Mouse (Mus musculus): ENCODE measurements around the gene Sufu. TPM values are rescaled to one million over a fixed set of nuclear protein-coding genes. Genes with fewer than 3 reads are reported as not detected.

The Sufu gene
- polyA plus RNA-seq, 1 experiment from 2014 or later, result 20.5 TPM

DNA sequence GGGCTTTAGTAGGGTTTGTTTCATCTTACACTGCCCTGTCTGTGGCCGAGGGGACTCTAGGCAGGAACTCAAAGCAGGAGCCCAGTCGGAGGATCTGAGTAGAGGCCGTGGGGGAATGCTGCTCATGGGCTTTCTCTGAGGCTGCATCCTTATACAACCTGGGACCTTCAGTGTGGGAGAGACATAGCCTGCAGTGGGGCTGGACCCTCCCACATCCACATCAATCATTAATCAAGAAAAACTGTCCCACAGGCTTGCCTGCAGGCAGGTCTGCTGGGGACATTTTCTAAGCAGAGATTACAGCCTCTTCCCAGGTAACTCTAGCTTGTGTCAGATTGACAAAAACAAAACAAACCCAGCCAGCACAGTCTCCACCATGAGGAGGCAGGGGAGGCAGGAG lies 65.9 kb downstream of the Sufu start:
- no peak overlapping the region for H3K4me2 ChIP-seq (ENCODE audit: low read depth, low read length)
- ATAC-seq, result peak; percentile 53
- H3K27me3 ChIP-seq (replicated peaks; ENCODE audit: control insufficient read depth, insufficient read depth, low read length), result no peaks in the 10 kb centered on the region
- no peak overlapping the region for H3K9ac ChIP-seq (ENCODE audit: low read depth, low read length)
- H3K4me3 ChIP-seq (ENCODE audit: low read length), result no peak overlapping the region
- H3K9me3 ChIP-seq (ENCODE audit: control insufficient read depth, low read length), result no peaks in the 10 kb centered on the region
- 63% methylated on average over 3 of the region's 3 CpGs for WGBS
- H3K27ac ChIP-seq (ENCODE audit: low read length), result no peak overlapping the region
- peaks cover 10% of the 10 kb centered on the region for H3K4me1 ChIP-seq (ENCODE audit: control insufficient read depth, insufficient read depth, low read length)
- 0 out of 2 replicates have a peak, but pooled peaks cover 2% of the 10 kb centered on the region for H3K36me3 ChIP-seq (ENCODE audit: control insufficient read depth, insufficient read depth, low read length)

DNA sequence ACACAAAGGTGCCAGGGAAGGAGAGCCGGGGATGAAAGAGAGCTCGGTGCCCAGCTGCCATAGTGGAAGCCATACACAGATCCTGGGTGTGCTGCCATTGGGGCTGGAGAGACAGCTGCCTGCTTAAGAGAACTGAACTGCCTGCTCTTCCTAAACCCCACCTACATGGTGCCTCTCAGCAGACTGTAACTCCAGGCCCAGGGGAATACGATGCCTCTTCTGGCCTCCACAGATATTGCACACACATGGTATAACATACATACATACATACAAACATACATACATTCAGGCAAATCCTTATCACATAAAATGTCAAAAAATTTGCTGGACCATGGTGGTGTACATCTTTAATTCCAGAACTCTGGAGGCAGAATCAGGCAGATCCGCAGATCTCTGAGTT lies 66.8 kb downstream of the Sufu start:
- no peak overlapping the region for H3K4me2 ChIP-seq (ENCODE audit: low read depth, low read length)

DNA sequence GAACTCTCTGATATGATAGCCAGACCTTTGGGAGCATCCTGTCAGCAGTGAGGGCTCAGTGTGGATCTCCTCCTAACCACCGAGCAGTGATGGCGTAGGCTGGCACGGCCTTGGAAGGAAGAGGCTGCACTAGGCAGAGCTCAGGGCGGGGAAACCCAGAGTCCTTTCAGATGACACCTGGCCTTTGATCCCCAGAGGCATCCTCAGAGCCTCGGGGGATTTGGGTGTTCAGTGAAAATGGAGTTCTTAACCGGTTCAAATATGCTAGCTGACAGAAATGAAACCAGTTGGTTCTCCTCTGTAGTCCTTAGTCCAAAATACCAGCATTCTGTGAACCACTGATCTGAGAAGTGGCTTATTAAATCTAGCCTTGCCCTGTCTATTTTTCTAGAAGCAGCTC lies 69.5 kb downstream of the Sufu start:
- H3K9ac ChIP-seq (ENCODE audit: low read depth, low read length), result no peak overlapping the region
- 73% methylated on average over 6 of the region's 6 CpGs for WGBS
- H3K9me3 ChIP-seq (ENCODE audit: control insufficient read depth, low read length), result no peaks in the 10 kb centered on the region
- no peak overlapping the region for H3K4me3 ChIP-seq (ENCODE audit: low read length)
- H3K36me3 ChIP-seq (ENCODE audit: control insufficient read depth, insufficient read depth, low read length), result peaks cover 2% of the 10 kb centered on the region; the same call in 1 of the 2 replicates
- peaks cover 7% of the 10 kb centered on the region for H3K4me1 ChIP-seq (ENCODE audit: control insufficient read depth, insufficient read depth, low read length)
- no peak for ATAC-seq
- no peaks in the 10 kb centered on the region for H3K27me3 ChIP-seq (replicated peaks; ENCODE audit: control insufficient read depth, insufficient read depth, low read length)
- H3K4me2 ChIP-seq (ENCODE audit: low read depth, low read length), result no peak overlapping the region
- no peak overlapping the region for H3K27ac ChIP-seq (ENCODE audit: low read length)

More for the DNA sequence above, 66.8 kb downstream of the Sufu start:
- H3K9ac ChIP-seq (ENCODE audit: low read depth, low read length), result no peak overlapping the region
- no peaks in the 10 kb centered on the region for H3K27me3 ChIP-seq (replicated peaks; ENCODE audit: control insufficient read depth, insufficient read depth, low read length)
- ATAC-seq, result no peak
- peaks cover 2% of the 10 kb centered on the region; the same call in 1 of the 2 replicates for H3K36me3 ChIP-seq (ENCODE audit: control insufficient read depth, insufficient read depth, low read length)
- H3K9me3 ChIP-seq (ENCODE audit: control insufficient read depth, low read length), result no peaks in the 10 kb centered on the region
- no peak overlapping the region for H3K4me3 ChIP-seq (ENCODE audit: low read length)
- no peak overlapping the region for H3K27ac ChIP-seq (ENCODE audit: low read length)
- peaks cover 10% of the 10 kb centered on the region for H3K4me1 ChIP-seq (ENCODE audit: control insufficient read depth, insufficient read depth, low read length)
- 91% methylated on average over 4 of the region's 4 CpGs for WGBS

DNA sequence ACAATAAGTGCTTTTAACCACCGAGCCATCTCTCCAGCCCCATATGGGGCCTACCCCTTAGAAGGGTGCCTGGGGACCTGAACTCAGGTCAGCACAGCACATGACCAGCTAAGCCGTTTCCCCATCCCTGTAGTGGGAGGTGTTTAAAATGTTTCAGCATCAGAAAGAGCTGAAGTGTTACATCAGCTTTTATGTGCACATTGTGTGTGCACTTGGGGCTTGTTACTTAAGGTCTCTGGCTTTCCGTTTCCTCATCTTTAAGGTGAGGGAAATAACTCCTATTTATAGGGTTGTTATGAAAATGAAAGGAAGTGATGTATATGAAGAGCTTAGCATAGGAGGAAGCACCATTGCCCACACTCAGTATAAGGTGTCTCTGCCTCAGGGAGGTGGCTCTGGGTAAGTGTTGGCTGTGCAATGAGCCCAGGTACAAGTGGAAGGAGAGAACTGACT lies 70.4 kb downstream of the Sufu start:
- no peak for ATAC-seq
- 63% methylated on average over 3 of the region's 3 CpGs for WGBS
- H3K4me2 ChIP-seq (ENCODE audit: low read depth, low read length), result no peak overlapping the region
- no peaks in the 10 kb centered on the region for H3K27me3 ChIP-seq (replicated peaks; ENCODE audit: control insufficient read depth, insufficient read depth, low read length)
- no peaks in the 10 kb centered on the region for H3K9me3 ChIP-seq (ENCODE audit: control insufficient read depth, low read length)
- H3K9ac ChIP-seq (ENCODE audit: low read depth, low read length), result no peak overlapping the region
- H3K4me3 ChIP-seq (ENCODE audit: low read length), result no peak overlapping the region
- H3K4me1 ChIP-seq (ENCODE audit: control insufficient read depth, insufficient read depth, low read length), result peaks cover 13% of the 10 kb centered on the region
- H3K36me3 ChIP-seq (ENCODE audit: control insufficient read depth, insufficient read depth, low read length), result no peaks in the 10 kb centered on the region; the same call in 1 of the 2 replicates
- no peak overlapping the region for H3K27ac ChIP-seq (ENCODE audit: low read length)

DNA sequence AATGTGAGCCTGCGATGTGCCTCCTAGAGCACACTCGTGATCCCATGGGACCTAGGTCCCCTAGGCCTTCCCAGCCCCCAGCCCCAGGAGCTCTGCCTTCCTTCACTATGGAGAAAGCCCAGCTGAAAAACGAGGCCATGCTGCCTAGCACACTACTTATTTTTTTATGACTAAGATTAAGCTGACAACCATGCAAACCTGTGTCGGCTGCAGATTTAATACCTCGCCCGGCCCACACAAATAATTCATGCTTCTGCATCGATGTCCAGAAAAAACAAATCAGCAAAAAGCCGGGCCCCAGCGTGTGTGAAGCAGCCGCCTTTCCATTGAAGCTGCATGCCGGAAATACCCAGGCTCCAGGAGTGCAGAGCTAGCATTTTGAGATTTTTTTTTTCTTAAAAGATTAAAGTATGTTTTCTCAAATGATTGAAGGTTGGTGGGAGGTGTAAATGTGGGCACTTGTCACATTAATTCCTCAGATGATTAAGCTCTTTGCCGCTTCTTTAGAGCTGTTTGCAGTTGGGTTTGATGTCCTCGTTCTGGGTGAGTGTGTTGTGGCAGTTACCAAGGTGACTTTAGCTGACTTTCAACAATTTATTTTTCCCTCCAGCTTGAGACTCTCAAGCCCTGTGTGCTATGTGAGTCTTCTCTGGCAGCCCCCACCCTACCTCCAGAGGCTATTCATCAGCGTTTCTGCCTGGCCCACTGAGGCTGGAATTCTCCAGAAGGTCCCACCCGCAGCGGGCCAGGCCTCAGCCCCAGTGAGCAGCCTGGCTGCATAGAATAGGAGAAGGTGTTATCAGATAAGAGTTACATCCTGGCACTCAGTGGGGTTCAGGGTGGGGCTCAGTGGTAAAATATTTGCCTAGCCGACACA lies 73.9 kb downstream of the Sufu start:
- ATAC-seq, result 0 out of 2 replicates have a peak, but pooled peaks have one; percentile 28
- H3K4me3 ChIP-seq (ENCODE audit: low read length), result no peak overlapping the region
- H3K27me3 ChIP-seq (replicated peaks; ENCODE audit: control insufficient read depth, insufficient read depth, low read length), result no peaks in the 10 kb centered on the region
- H3K4me1 ChIP-seq (ENCODE audit: control insufficient read depth, insufficient read depth, low read length), result peaks cover 10% of the 10 kb centered on the region
- no peak overlapping the region for H3K9ac ChIP-seq (ENCODE audit: low read depth, low read length)
- no peak overlapping the region for H3K4me2 ChIP-seq (ENCODE audit: low read depth, low read length)
- 34% methylated on average over 17 of the region's 17 CpGs for WGBS
- H3K9me3 ChIP-seq (ENCODE audit: control insufficient read depth, low read length), result no peaks in the 10 kb centered on the region
- H3K27ac ChIP-seq (ENCODE audit: low read length), result peak overlapping the region; percentile 28; the same call in 1 of the 2 replicates
- H3K36me3 ChIP-seq (ENCODE audit: control insufficient read depth, insufficient read depth, low read length), result no peaks in the 10 kb centered on the region; the same call in none of the 2 replicates

DNA sequence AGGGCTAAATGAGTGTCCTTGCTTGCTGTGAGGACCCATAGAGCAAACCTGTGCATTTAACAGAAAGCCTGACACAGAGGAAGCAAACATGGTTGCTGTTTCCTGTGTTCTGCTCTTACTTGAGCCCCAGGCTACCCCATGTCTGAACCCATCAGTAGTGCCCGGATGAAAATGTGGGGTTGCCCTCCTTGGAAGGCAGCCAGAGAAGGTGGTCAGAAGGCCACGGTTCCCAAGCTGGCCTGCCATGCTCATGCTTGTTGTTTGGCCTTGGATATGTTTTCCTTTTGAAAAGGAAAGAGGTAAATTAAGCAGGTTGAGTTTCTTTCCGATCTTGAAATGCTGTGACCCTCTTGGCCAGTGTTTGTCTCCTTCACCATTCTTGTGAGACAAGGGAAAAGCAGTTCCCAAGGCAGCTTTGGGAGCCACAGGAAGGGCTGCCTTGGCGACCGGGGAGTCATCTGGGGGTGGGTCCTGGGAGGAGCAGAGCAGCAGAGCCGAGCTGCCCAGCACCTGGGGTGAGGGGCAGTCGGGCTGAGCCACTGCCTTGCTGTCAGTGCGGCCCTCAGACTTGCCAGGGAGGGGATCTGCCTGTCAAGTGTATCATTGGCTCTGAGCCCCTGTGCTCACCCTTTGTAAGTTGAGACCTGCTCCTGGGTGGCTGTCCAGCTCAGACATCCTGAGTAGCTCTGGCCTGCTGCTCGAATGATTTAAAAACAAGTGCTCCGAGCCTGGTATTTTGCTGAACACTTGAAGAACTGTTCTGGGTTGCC lies 74.8 kb downstream of the Sufu start:
- Histone ChIP-seq H3K4me1 (ENCODE audit: control insufficient read depth, insufficient read depth, low read length) (peaks cover 10% of the 10 kb centered on the region), H3K36me3 (ENCODE audit: control insufficient read depth, insufficient read depth, low read length) (no peaks in the 10 kb centered on the region; the same call in none of the 2 replicates), H3K27ac (ENCODE audit: low read length) (peak overlapping the region; percentile 28), H3K4me3 (ENCODE audit: low read length) (no peak overlapping the region), H3K9ac (ENCODE audit: low read depth, low read length) (no peak overlapping the region), H3K9me3 (ENCODE audit: control insufficient read depth, low read length) (no peaks in the 10 kb centered on the region), H3K27me3 (replicated peaks; ENCODE audit: control insufficient read depth, insufficient read depth, low read length) (no peaks in the 10 kb centered on the region), H3K4me2 (ENCODE audit: low read depth, low read length) (no peak overlapping the region)
- 21% methylated on average over 10 of the region's 10 CpGs for WGBS
- no peak; the same call in 1 of the 2 replicates for ATAC-seq

DNA sequence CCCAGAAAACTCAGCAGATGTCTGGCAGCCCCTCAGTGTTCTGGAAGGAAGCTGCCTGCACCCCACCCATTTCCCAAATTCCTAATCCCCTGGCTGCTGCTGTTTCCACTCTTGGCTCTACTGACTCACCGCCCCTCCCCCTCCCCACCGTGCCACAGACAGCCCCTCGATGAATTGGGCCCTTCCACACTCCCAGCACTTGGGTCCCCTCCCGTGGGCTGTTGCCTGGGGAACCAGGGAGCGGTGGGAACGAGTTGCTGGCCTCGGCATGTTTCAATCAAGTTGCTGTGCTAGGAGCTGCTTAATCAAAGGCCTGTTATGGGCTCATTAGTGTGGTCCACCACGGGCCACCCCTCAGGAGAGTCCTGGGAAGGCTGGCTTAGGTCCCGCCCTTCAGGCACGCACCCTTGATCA lies 80.7 kb downstream of the Sufu start:
- Histone ChIP-seq H3K4me2 (ENCODE audit: low read depth, low read length) (no peak overlapping the region), H3K4me3 (ENCODE audit: low read length) (no peak overlapping the region), H3K27me3 (replicated peaks; ENCODE audit: control insufficient read depth, insufficient read depth, low read length) (no peaks in the 10 kb centered on the region), H3K27ac (ENCODE audit: low read length) (no peak overlapping the region), H3K4me1 (ENCODE audit: control insufficient read depth, insufficient read depth, low read length) (peaks cover 33% of the 10 kb centered on the region), H3K9me3 (ENCODE audit: control insufficient read depth, low read length) (no peaks in the 10 kb centered on the region), H3K9ac (ENCODE audit: low read depth, low read length) (no peak overlapping the region), H3K36me3 (ENCODE audit: control insufficient read depth, insufficient read depth, low read length) (peaks cover 3% of the 10 kb centered on the region; the same call in 1 of the 2 replicates)
- 54% methylated on average over 10 of the region's 10 CpGs for WGBS
- ATAC-seq, result no peak

DNA sequence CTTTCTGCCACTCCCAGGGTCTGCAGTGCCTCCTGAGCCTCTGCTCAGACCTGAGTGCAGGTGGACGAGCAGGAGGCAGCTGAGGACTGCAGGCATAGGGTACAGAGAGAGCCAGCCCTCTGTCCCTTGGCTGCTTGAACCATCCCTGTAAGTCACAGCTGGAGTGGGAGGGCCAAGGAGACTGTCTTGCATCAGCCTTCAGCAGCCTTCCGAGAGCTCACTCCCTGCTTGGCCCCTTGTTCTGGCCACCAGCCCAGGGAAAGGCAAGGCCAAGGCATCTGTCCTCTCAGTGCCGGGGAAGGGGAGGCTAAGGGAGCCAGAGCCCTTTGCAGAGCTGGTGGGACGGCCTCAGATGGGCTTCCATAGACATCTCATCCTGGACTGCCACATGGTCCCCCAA lies 81.5 kb downstream of the Sufu start:
- no peak overlapping the region for H3K4me2 ChIP-seq (ENCODE audit: low read depth, low read length)
- peak; percentile 22; the same call in 1 of the 2 replicates for ATAC-seq
- no peaks in the 10 kb centered on the region for H3K9me3 ChIP-seq (ENCODE audit: control insufficient read depth, low read length)
- WGBS, result 68% methylated on average over 4 of the region's 4 CpGs
- H3K27ac ChIP-seq (ENCODE audit: low read length), result peak overlapping the region; percentile 56; the same call in 1 of the 2 replicates
- H3K27me3 ChIP-seq (replicated peaks; ENCODE audit: control insufficient read depth, insufficient read depth, low read length), result no peaks in the 10 kb centered on the region
- H3K9ac ChIP-seq (ENCODE audit: low read depth, low read length), result no peak overlapping the region
- no peak overlapping the region for H3K4me3 ChIP-seq (ENCODE audit: low read length)
- peaks cover 36% of the 10 kb centered on the region for H3K4me1 ChIP-seq (ENCODE audit: control insufficient read depth, insufficient read depth, low read length)
- peaks cover 3% of the 10 kb centered on the region; the same call in 1 of the 2 replicates for H3K36me3 ChIP-seq (ENCODE audit: control insufficient read depth, insufficient read depth, low read length)

DNA sequence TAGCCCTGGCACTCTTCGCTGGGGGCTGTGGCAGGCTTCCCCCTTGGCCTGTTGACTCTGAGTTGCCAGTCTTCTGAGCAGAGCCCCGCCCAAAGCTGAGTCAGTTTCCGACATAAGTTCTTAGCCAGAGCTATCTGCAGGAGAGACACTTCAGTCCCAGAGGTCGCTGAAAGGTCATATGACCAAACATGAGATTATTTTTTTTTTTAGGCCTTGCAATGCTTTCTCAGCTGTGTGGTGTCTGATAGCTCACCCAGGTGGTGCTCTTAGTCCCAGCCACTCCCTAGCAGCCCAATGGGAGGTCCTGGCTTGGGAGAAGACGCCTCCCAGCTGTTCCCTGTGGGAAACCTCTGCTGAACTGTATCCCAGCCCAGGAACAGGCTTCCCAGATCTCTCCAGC lies 82.1 kb downstream of the Sufu start:
- peak; percentile 79 for ATAC-seq
- H3K27me3 ChIP-seq (replicated peaks; ENCODE audit: control insufficient read depth, insufficient read depth, low read length), result no peaks in the 10 kb centered on the region
- H3K4me2 ChIP-seq (ENCODE audit: low read depth, low read length), result no peak overlapping the region
- peak overlapping the region; percentile 41; the same call in 1 of the 2 replicates for H3K9ac ChIP-seq (ENCODE audit: low read depth, low read length)
- no peaks in the 10 kb centered on the region for H3K9me3 ChIP-seq (ENCODE audit: control insufficient read depth, low read length)
- WGBS, result 39% methylated on average over 5 of the region's 5 CpGs
- H3K4me1 ChIP-seq (ENCODE audit: control insufficient read depth, insufficient read depth, low read length), result peaks cover 40% of the 10 kb centered on the region
- H3K27ac ChIP-seq (ENCODE audit: low read length), result peak overlapping the region; percentile 65
- H3K4me3 ChIP-seq (ENCODE audit: low read length), result no peak overlapping the region
- peaks cover 3% of the 10 kb centered on the region; the same call in 1 of the 2 replicates for H3K36me3 ChIP-seq (ENCODE audit: control insufficient read depth, insufficient read depth, low read length)
